Mouse (Mus musculus) granulocyte monocyte progenitor cell, adult 5-6 weeks (primary cell): ENCODE results near the gene Gsta2. TPM values are rescaled to one million over a fixed set of nuclear protein-coding genes. Genes with fewer than 3 reads are reported as not detected.
"Not testable (repeated sequence)": the region's sequence is repeated elsewhere in the genome, so short reads cannot be mapped to it uniquely, and the experiment has no call there.

Experiments
- ATAC-seq: replicated peaks from 2 replicates; pipeline ENCODE4 v1.8.0; 2016; ENCODE audit warnings: mild to moderate bottlenecking, moderate TSS enrichment, inconsistent platforms; ENCODE audit not compliant: poor library complexity, severe bottlenecking
- total RNA-seq, 2 experiments: library from RNA; stranded (forward) in 1 of 2; stranded (reverse) in 1 of 2; fragments of 200-712, 200-1000 nt in 1 of 2; fragments of >200 nt in 1 of 2; fragmentation: Nextera tagmentation in 1 of 2; gene quantifications; 2 replicates each; pipeline ENCODE4 v1.2.3; 2014 to 2017

The Gsta2 gene
- total RNA-seq, 2 experiments from 2014 or later: not detected

- ATAC-seq: not testable (repeated sequence)
These were observed 12.4 kb upstream of the Gsta2 start, which contains the start of gene Dppa5a for GRCm38 (mm10) chr9:78367959-78368358. Gene Dppa5a, minus strand, starts transcription at chr9:78368177.

- ATAC-seq: no peak
These were observed 10.4 kb upstream of the Gsta2 start for GRCm38 (mm10) chr9:78365850-78366544.

DNA sequence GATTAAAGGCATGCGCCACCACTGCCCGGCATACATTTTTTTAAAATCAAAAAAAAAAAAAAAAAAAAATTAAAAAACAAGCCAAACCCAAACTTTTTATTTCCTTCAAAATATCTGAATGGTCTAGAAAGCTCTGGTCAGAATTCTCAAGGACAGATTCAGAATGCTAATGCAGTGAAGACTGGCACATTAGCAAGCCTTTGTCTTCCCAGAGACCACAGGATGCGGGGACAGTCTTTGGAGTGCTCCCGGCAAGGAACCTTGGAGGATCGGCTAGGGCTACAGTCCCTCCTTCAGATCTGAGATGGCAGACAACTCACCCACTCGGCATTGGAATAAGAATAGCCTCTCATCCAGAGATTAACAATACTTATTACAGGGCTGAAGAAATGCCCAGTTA, 9.1 kb upstream of the Gsta2 start:
- ATAC-seq: no peak

DNA sequence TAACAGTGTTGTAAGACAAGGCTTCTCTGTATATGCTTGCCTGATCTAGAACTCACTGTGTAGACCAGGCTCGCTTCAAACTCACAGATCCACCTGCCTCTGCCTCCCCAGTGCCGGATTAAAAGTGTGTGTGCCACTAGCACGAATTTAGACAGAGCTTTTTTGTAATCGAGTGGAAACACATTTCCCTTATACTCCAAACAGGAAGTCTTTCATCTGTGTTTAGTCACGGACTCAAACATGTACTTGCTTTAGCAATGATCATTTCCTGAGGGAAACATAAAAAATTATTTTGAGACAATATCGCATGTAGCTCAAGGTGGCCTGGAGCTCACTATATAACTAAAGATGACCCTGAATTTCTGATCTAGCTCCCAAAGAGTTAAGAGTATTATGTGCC, 7.8 kb upstream of the Gsta2 start:
- peak; percentile 40 for ATAC-seq

DNA sequence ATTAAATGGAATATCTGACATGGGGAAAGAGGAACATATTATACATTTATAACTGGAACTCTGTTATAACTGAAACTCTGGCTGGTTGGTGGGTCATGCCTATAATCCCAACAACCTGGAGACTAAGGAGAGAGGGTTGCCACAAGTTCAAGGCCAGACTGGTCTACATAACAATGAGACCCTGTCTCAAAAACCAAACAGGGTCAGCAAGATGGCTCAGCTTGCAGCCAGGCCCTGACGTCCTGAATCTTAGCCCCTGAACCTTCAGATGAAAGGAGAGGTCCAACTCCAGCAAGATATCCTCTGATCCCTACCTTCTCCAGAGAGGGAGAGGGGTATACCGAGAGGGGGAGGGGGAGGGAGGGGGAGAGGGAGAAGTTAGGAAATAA, 4.9 kb upstream of the Gsta2 start:
- ATAC-seq: no peak

DNA sequence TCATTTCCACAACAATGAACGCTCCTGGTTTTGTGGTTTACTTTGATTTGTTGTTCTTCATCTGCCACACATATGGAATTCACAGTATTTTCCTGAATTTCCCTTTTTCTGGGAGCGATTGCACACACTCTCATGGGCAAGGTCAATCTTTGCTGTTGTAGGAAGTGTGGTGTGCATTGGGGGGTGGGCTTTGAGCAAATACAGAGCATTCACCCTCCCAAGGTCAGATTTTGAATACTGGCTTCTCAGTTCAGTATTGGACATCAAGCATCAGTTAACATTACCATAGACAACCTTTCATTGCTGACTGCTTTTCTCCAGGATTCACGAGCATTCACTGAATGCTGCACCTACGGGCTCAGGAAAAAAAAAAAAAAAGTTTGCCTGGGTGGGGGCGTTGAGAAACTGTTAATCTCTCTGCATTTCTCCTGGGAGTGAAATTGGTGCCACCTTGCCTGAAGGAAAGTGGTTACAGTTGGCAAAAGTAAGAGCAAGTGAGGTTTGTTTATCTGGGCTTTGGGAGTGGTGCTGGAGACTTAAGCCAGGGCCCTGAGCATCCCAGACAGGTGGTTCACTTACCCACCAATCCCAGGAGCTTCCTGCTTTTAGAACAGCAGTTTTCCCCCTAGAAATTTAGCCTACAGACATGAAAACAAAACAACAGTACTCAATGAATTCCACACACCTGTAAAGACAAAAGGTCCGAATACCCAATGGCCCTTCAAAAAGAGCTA, 4.3 kb upstream of the Gsta2 start:
- no peak for ATAC-seq

GRCm38 (mm10) chr9:78358053-78358452, 2.5 kb upstream of the Gsta2 start:
- peak; percentile 84 for ATAC-seq

DNA sequence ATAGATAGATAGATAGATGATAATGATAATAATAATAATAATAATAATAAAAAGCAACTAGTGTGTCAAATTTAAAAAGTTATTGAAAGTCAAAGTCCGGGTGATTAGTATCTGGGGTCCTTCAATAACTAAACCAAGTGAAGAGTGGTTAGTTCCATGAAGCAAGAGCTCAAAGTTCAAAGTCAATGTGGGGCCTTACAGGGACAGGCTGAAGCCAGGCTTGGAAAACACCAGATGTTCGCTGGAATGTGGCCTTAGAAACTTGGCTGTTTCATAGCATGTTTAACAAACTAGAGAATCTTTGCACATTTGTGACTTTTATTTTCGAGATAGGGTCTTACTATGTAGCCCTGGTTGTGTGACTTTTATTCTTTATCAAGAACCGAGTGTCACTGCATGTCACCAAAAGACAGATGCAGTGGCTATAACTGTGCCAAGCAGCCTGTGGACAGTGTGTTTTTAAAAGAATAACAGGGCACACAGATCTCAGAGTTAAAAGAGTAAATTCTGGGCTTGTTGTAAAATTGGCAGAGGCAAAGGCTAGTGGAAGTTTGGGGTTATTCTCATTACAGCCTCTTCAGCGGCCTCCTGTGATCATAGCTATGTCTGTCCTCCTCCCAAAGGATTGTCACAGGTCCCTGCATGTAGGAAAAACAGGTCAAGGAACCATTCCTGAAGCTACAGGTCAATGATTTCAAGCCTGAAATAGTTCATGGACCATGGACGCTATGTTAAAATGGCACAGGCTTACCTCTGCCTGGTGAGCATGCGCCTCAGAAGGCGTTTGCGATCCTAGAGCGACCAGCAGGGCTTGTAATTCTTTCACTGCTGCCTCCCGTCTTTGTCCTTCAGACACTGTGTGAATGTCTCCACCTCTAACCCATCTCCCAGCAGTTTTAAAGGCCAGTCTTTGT, 666 bp downstream of the Gsta2 start:
- no peak for ATAC-seq

DNA sequence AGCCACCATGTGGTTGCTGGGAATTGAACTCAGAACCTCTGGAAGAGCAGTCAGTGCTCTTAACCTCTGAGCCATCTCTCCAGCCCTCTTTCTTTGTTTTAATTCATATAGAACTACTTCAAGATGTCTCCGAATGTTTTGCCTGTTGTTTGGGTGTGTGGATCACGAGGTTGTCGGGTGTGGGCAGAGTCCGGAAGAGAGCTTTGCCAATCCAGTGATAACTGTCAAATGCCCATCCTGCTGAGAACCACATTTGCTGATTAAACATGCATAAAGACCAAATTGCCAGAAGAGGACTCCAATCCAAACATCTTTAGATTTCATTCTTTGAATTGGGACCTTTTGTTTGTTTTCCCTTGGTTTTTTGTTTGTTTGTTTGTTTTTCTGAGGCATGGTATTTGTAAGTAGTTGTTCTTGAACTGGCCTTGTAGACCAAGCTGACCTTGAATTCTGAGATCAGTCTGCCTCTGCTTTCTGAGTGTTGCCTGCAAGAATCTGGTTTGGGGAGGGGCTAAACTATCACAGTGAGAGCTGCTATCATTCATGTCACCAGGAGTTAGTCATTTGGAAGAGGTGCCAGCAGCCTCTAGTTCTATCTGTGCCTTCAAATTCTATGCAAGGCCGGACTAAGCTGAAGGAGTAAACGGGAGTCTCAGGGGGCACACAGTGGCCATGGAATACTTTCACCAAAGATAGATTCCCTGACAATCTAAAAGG, 3.9 kb downstream of the Gsta2 start:
- ATAC-seq: no peak

DNA sequence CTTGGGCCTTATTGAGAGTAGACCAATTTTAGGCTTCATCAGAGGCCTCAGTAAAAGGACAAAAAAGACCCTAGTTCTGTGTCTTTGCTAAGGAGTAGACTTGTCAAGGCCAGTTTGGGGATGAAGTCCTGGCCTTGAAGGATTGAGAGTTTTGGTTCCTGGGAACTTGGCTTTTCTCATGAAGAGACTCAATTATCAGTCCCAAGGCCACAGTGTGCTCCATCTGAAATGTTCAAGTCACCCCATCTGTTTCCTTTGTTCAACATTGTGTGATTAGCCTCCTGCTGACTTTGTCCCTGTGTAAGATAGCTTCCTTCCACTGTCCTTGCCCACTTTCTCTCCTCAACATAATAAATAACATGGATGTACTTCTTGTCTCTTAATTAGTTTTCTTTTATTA, 5.6 kb downstream of the Gsta2 start:
- ATAC-seq: not testable (repeated sequence)

DNA sequence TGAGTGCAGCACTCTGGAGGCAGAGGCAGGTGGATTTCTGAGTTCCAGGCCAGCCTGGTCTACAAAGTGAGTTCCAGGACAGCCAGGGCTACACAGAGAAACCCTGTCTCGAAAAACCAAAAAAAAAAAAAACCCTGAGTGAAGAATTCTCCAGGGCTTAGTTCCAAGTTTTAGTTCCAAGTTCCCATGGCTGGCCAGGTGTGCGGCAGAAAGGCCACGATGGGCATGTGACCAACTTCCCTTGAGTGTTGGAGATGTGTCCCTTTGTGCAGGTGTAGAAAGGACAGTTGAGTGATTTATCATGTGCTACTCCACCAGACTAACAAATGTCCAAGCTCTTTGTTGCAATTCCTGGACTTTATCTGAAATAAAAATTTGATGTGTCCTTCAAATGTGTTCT, 6.4 kb downstream of the Gsta2 start:
- ATAC-seq: not testable (repeated sequence)

DNA sequence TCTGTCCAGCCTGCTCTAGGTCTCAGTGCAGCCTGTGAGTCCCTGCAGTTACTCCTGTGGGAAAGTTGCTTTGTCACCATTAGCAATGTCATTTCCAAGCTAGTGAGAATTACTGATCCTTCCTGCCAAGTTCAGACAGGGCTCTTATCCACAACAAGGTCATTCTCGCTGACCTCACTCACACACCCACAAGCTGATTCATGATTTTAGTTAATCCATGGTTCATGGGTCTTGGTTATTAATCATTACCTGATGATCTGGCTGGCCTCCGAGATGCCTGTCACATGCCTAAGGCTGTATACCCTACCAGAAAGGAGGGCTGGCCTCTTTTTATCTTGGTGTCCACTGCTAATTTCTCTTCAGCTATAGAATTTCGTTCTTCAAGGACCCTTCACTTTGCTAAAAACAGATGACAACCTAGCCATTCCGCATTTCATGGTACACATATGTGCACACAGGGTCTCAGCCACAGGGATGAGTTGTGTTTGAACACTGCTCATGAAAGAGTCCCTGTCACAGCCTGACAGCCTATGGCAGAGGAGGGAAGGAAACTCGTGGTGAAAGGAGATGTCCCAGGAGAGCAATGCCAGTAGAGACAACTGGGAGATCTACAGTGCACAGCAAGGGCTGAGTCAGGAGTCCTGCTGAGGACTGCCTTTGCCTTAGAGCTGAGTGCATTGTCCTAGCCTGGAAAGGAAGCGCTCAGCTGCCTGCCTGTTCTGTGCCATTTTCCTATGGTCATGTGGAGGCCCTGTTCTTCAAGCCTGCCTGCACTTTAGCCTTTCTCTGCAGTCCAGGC, 7.2 kb downstream of the Gsta2 start:
- not testable (repeated sequence) for ATAC-seq

DNA sequence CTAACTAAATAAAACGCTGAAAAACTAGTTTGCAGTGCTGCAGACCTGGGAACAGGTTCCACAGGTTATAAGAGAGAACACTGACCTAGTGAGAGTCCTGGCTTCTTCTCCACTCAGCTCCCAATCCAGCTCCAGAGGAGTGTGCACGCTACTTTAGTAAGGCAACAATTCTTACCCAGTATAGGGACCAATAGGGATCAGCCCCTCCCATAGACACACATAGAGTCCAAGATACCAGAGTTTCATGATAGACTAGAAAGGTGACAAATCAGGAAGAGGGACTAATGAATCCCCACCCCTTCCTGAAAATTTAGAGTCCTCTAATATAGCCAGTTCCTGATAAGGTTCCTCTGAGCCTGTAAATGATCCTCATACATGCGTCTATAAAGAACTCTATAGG, 8.6 kb downstream of the Gsta2 start:
- ATAC-seq: no peak

- not testable (repeated sequence) for ATAC-seq
These were observed 10.4 kb downstream of the Gsta2 start for GRCm38 (mm10) chr9:78345235-78345634.

DNA sequence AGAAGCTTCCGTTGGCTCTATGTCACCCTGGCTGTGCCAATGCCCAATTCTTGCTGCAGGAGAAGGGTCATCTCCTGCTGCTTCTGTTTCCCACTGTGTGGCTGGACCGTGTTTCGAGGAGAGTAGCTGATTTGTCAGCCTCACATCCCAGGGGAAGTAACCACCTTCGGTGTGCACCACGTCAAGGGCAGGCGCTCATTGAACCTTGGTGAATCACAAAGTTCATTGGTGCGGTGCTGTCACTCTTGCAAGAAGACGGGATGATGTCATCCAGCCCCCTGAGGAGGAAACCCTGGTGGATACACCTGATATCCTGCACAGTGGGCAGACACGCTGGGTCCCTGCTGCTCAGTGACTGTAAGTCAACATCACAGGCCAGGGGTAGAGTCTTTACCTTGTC, 12.5 kb downstream of the Gsta2 start:
- ATAC-seq: not testable (repeated sequence)

DNA sequence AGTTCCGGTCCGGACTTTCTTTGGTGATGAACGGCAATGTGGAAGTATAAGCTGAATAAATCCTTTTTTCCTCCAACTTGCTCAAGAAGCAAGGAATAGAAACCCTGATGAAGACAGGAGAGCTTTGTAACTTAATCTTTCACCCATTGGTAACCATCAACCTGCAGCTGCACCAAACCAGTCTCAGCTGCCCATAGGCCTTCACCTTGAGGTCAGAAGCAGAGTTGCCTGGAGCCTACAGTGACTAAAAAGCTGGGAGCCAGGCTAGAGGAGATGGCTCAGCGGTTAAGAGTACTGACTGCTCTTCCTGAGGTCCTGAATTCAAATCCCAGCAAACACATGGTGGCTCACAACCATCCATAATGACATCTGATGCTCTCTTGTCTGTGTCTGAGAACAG, 13.1 kb downstream of the Gsta2 start:
- ATAC-seq: not testable (repeated sequence)

GRCm38 (mm10) chr9:78340324-78340723, 15.3 kb downstream of the Gsta2 start:
- peak; percentile 62 for ATAC-seq

- ATAC-seq: not testable (repeated sequence)
These were observed 18.5 kb downstream of the Gsta2 start for GRCm38 (mm10) chr9:78337050-78337449.

DNA sequence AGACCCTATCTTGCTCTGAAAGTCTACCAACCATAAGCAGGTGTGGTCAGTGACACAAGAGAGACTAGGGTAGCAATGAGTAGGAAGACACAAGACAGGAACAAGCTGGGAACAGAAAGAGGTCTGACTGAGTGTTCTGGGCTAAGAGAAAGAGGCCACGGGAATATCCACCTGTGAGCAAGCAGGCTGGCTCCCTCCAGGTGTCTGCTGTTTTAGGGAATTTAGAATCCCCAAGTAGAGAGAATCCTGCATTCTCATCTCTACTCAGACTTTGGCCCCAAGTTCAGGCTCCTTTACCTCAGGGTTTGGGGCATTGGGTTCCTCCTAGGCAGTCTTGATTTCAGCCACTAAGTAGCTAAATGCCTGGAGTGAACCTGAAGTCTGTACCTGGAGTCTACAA, 28.3 kb downstream of the Gsta2 start, which contains the start of gene Omt2b:
Omt2b (plus strand) TSS at position 301 of the 400 bp plus-strand sequence.
- ATAC-seq: not testable (repeated sequence)
